In genomic region chr14:15785230-15785629, GRCm38 (mm10) we compare ENCODE assay signal across 11 mouse cellular contexts.
A peak's percentile ranks its signal among the peaks of the same experiment; 100 is the strongest.
DNase-seq lines count a peak whose midpoint lies in the region; TF ChIP-seq lines count a peak whose summit lies in the region.
"Had no signal": no experiment of that assay in that cellular context is flagged by ENCODE, and none has a peak within 500 bp of the region (broad histone marks: within the 10 kb centered on the region; RNA-seq: fewer than 3 reads in every experiment).

No protein-coding gene starts in this region.

- H3K4me3 ChIP-seq in layer of hippocampus, adult 2 months: no peak overlapping the region
- H3K4me3 ChIP-seq: heart, embryonic 15.5 days; liver, embryonic 13.5 days; stomach, embryonic 15.5 days had no signal

- TF ChIP-seq CTCF in layer of hippocampus, adult 2 months (conservative IDR thresholded peaks at IDR 0.05): no peak

- intact Hi-C loops in left cerebral cortex, postnatal 4 days (cut with DNase I): no loop called here

- H3K27ac ChIP-seq in layer of hippocampus, adult 2 months: no peak overlapping the region
- H3K27ac ChIP-seq: heart, embryonic 15.5 days; liver, embryonic 13.5 days; stomach, embryonic 15.5 days had no signal

- peak; percentile 14 for DNase-seq in gastrocnemius, postnatal 10 days
- no peak for DNase-seq in gastrocnemius, postnatal 25 days
- peak; percentile 18 for DNase-seq in CD4-positive, CD25-positive, alpha-beta regulatory T cell, adult 2 months (ENCODE audit: low read depth, low spot score)
- DNase-seq in cerebellum, adult 9-10 months: peak; percentile 94
- peak; percentile 39 for DNase-seq in left cerebral cortex, postnatal 4 days
- DNase-seq in yolk sac, embryonic 10.5 days (ENCODE audit: low spot score): peak; percentile 5
- no peak for DNase-seq in layer of hippocampus, adult 2 months (ENCODE audit: low spot score in 2 of 2)
- no peak for DNase-seq in spleen, adult 12 weeks (ENCODE audit: low spot score)
- DNase-seq: liver, embryonic 13.5 days had no signal

Comparison
In these comparisons a context has a peak if more than half of its experiments do, and no peak if none do; other contexts are left out.
1. DNase-seq: peak in gastrocnemius, postnatal 10 days (single experiment), CD4-positive, CD25-positive, alpha-beta regulatory T cell, adult 2 months (single experiment), cerebellum, adult 9-10 months (single experiment), left cerebral cortex, postnatal 4 days (single experiment) and yolk sac, embryonic 10.5 days (single experiment); none in gastrocnemius, postnatal 25 days (single experiment), layer of hippocampus, adult 2 months (0 of 2) and spleen, adult 12 weeks (single experiment).